Mouse (Mus musculus) urinary bladder, adult 2 months (tissue): ENCODE measurements around the gene Hist1h1b. TPM values are rescaled to one million over a fixed set of nuclear protein-coding genes. Genes with fewer than 3 reads are reported as not detected.
"Not testable (repeated sequence)": the region's sequence is repeated elsewhere in the genome, so short reads cannot be mapped to it uniquely, and the experiment has no call there.

Source experiments
- DNase-seq: peaks from one replicate; pipeline ENCODE4 v3.0.0; 2022; ENCODE audit warnings: low spot score
- polyA plus RNA-seq: library from polyadenylated mRNA; depleted of rRNA; stranded (reverse); fragments of >200 nt; gene quantifications from 2 replicates; pipeline ENCODE4 v1.2.3, GENCODE M21; 2012; rRNA removed

The Hist1h1b gene
- 0.39 and 0.44 TPM in 2 replicates for polyA plus RNA-seq

DNA sequence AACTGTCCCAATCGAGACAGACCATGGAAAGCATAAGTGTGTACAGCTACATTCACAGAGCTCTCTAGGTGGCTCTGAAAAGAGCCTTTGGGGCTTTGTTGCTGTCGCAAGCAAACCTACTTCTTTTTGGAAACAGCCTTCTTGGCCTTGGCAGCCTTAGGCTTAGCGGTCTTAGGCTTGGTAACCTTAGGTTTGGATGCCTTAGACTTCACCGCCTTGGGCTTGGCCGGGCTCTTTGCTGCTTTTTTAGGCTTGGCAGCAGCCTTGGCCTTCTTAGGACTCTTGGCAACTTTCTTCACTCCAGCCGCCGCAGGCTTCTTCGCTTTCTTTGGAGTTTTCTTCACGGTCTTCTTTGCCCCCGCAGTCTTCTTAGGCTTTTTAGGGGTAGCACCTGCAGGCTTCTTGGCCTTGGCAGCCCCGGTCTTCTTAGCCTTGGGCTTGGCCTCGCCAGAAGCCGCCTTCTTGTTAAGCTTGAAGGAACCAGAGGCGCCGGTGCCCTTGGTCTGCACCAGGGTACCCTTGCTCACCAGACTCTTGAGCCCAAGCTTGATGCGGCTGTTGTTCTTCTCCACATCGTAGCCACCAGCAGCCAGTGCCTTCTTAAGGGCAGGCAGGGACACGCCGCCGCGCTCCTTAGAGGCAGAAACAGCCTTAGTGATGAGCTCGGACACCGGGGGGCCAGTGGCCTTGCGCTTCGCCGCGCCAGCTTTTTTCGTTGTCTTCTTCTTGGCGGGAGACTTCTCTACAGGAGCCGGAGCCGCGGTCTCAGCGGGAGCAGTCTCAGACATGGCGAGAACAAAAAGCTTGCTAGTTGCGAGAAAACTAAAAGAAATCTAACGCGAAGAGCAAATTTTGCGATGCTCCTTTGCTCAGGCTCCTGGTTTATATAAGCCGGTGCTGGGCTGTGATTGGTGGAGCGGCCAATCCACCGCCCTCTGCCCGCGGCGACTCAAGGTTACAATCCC is at the start of gene Hist1h1b:
Hist1h1b (minus strand) TSS at position 859 of the 965 bp plus-strand sequence.
- peak; percentile 27 for DNase-seq

GRCm38 (mm10) chr13:21828511-21828910 is 48.1 kb upstream of the Hist1h1b start:
- no peak for DNase-seq

- DNase-seq: not testable (repeated sequence)
These were observed 39.9 kb upstream of the Hist1h1b start for GRCm38 (mm10) chr13:21820082-21820890.

DNA sequence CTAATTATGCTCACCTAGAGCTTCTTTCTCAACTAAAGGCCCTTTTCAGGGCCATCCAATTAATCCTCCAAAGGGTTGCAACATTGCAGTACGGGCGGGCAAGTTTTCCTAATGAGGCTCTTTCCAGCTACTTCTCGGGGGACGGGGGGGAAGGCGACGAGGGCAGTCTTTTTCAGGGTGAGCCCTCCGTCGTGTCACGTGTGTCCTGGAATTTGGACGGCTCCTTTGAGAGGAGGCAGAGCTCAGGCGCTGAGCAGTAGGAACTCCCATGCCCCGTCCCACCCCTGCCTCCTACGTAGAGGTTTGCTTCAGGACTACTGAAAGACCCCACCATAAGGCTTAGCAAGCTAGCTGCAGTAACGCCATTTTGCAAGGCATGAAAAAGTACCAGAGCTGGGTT is 31.7 kb upstream of the Hist1h1b start:
- DNase-seq: not testable (repeated sequence)

DNA sequence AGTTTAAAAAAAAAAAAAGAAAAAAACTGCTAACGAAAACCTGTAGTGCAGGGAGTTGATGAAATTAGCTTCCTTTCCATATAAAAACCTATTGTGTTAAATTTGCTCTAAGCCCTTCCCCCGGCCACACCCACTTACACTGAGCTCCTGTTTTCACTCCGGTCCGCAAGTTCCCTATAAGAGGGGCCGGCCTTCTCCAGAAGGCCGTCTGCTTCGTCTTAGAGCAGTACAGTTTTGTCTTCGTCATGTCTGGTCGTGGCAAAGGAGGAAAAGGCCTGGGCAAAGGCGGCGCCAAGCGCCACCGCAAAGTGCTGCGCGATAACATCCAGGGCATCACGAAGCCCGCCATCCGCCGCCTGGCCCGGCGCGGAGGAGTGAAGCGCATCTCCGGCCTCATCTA is 31.1 kb upstream of the Hist1h1b start, which contains the start of gene Hist1h4m:
Hist1h4m (plus strand) TSS at position 208 of the 400 bp plus-strand sequence.
- not testable (repeated sequence) for DNase-seq

GRCm38 (mm10) chr13:21811074-21811473 is 30.6 kb upstream of the Hist1h1b start:
- DNase-seq: not testable (repeated sequence)

- DNase-seq: not testable (repeated sequence)
These were observed 29.6 kb upstream of the Hist1h1b start, which contains the start of the genes Hist1h2bq and Hist1h2ao for GRCm38 (mm10) chr13:21810073-21810472. Hist1h2bq (minus strand) TSS chr13:21810197. Hist1h2ao (plus strand) TSS chr13:21810465.

DNA sequence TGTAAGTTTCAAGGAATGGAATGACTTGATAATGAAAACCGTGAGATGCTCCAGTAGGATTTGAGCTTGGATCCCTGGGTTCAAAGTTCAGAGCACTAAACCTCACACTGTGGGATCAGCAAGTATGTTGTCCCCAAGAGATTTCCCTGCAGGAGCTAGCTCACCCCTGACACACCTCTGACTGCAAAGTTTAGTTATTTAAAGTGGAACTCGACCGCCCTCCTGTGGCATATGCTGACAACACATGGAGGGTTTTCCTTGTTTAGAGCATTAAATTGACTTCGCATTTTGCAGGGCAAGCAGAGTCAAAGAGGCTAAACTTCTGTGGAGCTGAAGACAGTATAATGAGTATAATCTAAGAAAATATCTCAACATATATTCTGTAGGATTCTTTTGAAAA is 22.6 kb upstream of the Hist1h1b start:
- not testable (repeated sequence) for DNase-seq

GRCm38 (mm10) chr13:21797163-21797562 is 16.7 kb upstream of the Hist1h1b start:
- not testable (repeated sequence) for DNase-seq

- DNase-seq: no peak
These were observed 15.2 kb upstream of the Hist1h1b start for GRCm38 (mm10) chr13:21795584-21795983.

DNA sequence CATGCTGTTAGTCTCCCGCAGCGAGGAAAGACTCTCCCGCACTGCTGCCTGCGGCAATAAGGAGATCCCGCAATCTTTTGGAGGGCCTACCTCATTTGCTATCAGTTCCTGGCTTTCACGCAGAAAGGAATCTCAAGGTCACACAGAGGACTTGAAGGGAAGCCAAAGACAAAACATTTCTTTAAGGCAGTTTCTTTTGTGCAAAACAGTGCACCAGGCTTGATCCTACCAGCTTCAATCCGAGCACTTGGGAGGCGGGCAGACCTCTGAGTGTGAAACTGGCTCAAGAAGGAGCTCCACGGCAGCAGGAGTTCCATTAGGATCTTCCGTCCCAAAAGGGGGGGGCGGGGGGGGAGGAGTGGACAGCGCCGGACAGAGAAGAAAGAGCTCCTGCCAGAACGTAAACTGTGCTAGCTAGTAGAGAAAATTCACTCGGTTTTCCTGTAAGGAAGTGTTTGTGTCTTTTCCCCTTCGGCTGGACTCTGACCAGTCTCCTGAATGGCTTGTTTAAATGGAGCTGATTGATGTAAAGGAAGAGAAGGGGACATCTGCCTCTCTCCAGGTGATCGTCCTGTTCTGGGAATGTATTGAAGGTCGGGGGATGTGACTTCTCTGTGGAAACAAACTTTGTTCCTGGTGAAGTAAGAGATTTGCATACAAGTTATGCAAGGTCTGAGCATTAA is 10.3 kb upstream of the Hist1h1b start:
- no peak for DNase-seq

DNA sequence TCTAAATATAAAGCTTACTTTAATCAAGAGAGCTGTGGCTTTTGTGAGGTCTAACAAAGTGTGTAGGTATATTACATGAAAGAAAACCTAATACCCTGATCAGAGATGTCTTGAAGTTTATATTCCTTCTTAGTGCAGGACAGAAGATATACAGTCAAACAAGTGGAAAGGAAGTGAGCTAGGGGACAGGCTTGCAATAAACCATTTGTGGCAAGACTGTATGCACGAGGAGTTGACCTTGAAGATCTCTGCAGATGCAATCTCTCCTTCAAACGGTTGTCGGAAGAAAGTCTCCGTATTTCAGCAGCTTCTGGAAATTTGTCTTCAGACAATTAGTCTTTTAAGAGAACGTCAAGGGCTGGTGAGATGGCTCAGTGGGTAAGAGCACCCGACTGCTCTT is 9.5 kb upstream of the Hist1h1b start:
- DNase-seq: no peak

- DNase-seq: no peak
These were observed 7.6 kb upstream of the Hist1h1b start for GRCm38 (mm10) chr13:21787760-21788593.

- peak; percentile 52 for DNase-seq
These were observed 6.6 kb upstream of the Hist1h1b start, which contains the start of the genes Hist1h2an and Hist1h2bp for GRCm38 (mm10) chr13:21786899-21787629. Hist1h2an (minus strand) TSS chr13:21787218. Hist1h2bp (plus strand) TSS chr13:21787461.

- no peak for DNase-seq
These were observed 5.9 kb upstream of the Hist1h1b start for GRCm38 (mm10) chr13:21786189-21786898.

DNA sequence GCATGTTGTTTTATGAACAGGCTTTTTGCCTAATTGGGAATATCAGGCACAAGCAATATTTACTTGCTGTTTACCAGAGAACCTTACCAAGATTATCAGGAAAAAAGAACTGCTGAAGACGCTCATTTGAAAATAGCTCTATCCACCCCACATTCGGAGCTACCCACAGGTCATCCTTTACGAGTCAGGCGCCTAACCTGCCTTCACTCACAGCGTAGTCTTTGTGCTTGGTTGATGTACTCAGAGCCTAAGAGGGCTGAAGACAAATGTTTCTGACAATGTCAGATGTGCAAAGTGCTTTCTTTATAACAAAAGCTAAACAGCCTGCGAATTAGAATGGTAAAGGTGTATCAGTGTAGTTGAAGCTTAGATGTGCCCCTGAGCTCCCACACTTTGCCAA is 3.9 kb upstream of the Hist1h1b start:
- no peak for DNase-seq

DNA sequence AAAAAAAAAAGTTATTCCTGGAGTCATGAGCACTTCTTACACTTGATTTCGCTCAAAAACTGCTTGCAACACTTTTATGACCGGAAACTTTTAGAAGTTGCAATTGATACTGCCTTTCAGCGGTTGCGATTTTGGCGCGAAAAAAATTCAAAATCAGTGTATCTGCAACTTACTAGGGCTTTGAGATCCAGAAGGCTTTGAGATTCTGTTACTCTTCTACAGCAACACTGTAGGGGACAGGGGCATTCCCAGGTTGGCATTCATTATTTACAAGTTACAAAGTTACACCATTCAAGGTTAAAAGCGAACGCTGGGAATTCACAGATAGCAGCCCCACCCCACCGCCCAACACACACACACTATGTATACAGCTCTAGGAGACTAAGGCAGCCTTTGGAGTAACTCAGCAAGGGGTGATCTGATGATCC is 3.3 kb upstream of the Hist1h1b start:
- no peak for DNase-seq

DNA sequence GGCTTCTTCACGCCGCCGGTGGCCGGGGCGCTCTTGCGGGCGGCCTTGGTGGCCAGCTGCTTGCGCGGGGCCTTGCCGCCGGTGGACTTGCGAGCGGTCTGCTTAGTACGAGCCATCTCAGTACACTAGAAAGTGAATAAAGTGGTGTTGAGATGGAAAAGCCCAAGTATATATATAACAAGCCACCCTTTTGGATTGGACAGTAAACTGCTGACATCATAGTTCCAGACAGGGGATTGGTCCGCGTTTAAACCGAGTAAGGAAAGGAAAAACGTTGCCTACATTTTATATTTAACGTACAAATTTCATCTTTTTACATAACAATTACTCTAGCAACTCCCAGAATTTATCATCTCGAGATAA is 2.8 kb upstream of the Hist1h1b start, which contains the start of gene Hist1h3i:
Hist1h3i (minus strand) TSS at position 116 of the 363 bp plus-strand sequence.
- no peak for DNase-seq
